Mouse (Mus musculus) kidney, postnatal 4 days (tissue): ENCODE results near the gene Slc45a1.

Experiments
- DNase-seq, 2 experiments: peaks; one replicate each; pipeline ENCODE4 v3.0.0; 2021; ENCODE audit warnings: mixed read lengths in 2 of 2

The Slc45a1 gene

GRCm38 (mm10) chr4:150651390-150652277 lies at the start of gene Slc45a1:
TSS of gene Slc45a1 (minus strand) at chr4:150652174.
- no peak for DNase-seq

- DNase-seq = no peak
Measured at GRCm38 (mm10) chr4:150700849-150701248, 48.9 kb upstream of the Slc45a1 start.

DNA sequence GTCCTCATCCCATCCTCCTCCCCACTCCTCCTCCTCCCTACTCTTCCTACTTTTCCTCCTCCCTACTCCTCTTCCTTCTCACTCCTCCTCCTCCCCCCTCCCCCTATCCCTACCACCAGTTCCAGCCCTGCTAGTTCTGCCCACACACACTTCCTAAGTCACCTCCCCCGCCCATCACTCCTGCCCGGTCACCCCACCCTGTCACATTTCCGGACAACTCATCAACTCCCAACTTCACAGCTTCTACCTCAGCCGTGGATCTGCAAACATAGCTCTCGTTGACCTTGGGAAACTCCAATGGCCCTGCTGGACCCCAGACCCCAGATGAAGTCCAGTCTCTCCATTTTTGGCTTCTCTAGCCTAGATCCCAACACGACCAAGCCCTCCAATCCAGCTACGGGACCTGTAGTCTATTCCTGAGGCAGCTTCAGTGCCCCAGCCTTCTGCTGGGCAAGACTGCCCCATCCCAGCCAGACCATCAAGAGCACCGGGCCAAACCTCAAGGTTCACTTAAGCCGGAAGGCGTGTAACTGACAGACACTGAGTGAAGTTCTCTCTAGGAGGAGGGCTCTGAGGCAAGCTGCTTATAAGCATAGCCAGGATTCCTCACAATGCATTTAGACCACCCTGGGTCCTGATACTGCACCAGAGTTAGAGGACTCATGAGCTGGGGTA lies 42.6 kb upstream of the Slc45a1 start:
- no peak for DNase-seq

GRCm38 (mm10) chr4:150692861-150693403 lies 41.0 kb upstream of the Slc45a1 start:
- DNase-seq = no peak

DNA sequence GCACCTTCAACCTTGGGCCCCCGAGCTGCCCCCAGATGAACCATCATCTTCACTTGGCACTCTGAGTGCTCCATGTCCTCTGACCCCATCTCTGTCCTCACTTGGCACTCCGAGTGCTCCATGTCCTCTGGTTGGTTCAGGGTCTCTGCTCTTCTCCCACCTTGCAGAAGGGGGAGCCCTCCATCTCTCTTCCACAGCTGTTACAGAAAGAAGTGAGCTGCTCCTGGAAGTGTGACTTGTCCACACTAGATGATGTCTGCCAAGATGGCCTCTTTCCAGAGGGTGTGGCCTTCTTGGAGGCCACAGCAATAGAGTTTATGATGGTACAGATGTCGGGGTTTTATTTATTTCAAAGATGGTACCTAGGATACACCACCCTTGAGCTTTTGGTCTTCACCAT lies 38.8 kb upstream of the Slc45a1 start:
- DNase-seq = peak; percentile 52 to 62

- no peak for DNase-seq
Measured at GRCm38 (mm10) chr4:150689553-150689952, 37.6 kb upstream of the Slc45a1 start.

DNA sequence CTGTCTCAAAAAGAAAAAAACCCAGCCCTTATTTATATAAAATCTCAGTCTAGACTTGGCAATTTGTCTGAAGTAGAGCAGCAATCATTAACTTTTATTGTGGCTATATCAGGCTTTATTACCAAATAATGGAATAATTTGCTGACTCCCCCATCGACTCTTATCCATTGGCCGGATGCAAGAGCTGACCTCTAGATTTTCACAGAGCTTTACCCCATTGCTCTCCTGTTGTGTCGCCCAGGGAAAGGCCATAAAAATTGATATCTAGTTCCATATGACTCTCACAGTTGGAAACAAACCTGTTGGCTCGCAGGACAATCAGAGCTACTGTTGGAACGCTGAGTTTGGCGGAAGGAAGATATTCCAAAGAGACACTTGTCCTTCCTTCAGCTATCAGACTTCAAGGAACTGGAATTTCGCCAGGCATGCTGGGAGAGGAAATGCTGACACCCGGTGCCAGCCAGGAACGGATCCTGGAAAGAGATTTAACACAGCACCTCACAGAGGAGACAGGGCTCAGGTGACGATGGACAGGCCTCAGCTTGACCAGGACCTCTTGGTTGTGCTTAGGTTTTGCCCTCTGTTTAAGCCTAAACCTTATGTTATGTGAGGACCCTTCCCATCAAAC lies 35.3 kb upstream of the Slc45a1 start:
- DNase-seq = no peak

- DNase-seq = no peak
Measured at GRCm38 (mm10) chr4:150686538-150686937, 34.6 kb upstream of the Slc45a1 start.

DNA sequence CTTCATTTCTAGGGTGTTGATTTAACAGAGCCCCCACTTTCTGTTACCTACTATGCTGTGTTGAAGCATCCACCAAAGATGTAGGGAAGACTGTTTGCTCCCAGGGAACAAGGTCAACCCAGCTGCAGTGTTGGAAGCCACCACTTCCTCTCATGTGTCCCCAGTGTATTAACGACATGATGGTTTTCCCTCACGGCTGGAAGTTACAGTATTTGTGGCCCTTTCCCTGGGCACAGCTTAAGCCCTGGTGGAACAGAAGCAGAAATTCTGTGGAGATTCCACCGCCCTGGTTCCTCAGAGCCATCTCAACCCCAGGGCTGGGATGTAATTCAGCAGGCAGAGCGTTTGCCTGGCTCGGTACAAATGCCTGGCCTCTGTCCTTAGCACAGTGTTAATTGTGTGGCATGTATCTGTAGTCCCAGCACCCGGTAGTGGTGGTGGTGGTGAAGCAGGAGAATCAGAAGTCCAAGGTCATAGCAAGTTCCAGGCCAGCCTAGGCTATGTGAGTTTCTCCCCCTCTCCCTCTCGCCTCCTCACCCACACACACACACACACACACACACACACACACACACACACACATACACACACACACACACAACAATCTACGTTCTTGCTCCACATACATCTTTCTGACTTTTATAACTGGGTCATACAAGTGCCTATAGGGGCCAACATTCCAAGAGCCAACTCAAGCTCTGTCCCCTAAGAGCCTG lies 34.0 kb upstream of the Slc45a1 start:
- DNase-seq = no peak

DNA sequence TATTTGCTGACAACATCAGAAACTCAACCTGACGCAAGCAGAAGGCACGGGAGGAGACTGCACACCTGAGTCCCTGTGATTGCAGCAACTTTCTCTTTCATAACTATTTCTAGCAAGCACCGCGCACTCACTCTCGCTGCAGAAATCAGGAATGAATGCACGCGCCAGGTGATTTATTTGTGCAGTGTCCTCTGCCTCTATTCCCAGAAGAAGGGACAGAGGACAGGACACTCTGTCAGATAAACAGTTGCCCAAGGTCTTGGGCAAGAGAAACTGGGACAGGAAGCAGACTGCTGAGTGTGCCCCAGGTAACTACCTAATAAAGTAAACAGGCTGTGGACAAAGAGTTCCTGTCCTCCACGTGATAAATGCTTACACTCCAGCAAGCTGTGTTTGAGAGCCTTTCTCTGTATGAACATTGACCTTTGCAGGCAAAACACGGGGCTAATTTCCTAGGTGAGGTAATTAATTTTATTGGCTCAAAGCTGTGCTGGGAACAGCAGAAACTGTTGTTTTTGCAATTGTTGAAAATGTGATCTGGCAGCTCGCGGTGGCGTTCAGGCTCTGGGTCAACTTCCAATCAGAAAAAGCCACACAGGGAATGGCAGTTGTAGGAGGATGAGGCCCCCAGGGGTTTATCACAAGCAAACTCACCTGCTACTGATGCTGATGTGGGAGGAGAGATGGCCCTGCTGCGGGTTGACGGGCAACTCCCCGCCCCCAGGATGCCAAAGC lies 33.2 kb upstream of the Slc45a1 start:
- DNase-seq = no peak

- no peak for DNase-seq
Measured at GRCm38 (mm10) chr4:150680373-150680772, 28.4 kb upstream of the Slc45a1 start.

GRCm38 (mm10) chr4:150678789-150679188 lies 26.8 kb upstream of the Slc45a1 start:
- DNase-seq = no peak

- no peak for DNase-seq
Measured at GRCm38 (mm10) chr4:150677846-150678224, 25.9 kb upstream of the Slc45a1 start.

GRCm38 (mm10) chr4:150677126-150677845 lies 25.3 kb upstream of the Slc45a1 start:
- no peak for DNase-seq

DNA sequence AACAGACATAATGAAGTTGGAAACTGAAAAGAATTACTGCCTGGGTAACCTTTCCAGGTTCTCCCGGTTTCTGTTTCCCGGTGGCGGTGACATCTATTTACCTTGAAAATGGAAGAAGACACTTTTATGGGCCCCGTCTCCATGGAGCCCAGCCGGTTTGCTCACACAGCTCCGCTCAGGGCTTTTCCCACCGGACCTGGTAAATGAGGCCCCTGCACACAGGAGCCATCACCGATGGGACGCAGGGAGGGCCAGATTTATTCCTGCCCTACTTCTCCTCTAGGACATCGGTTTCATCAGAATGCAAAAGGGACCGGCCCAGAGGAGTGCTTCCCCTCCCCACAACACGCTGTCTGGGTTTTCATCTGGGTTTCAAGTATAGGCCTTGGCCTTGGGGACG lies 24.1 kb upstream of the Slc45a1 start:
- DNase-seq = no peak

DNA sequence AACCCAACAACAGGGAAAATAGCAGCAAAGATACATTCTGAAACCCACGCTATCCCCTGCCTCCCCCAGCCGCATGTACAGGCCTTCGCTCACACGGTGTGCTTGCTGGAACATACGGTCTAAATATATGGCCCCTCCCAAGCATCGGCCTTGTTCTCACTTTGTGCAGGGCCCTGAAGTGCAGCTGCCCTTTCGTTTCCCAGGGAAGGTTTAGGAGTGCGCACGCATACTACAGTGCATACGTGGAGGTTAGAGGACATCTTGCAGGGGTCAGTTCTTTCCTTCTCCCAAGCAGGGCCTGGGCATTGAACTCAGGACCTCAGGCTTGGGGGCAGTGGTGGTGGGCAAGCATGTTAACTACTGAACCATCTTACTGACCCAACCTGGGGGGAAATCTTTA lies 23.3 kb upstream of the Slc45a1 start:
- DNase-seq = no peak

GRCm38 (mm10) chr4:150665806-150666205 lies 13.8 kb upstream of the Slc45a1 start:
- no peak for DNase-seq

DNA sequence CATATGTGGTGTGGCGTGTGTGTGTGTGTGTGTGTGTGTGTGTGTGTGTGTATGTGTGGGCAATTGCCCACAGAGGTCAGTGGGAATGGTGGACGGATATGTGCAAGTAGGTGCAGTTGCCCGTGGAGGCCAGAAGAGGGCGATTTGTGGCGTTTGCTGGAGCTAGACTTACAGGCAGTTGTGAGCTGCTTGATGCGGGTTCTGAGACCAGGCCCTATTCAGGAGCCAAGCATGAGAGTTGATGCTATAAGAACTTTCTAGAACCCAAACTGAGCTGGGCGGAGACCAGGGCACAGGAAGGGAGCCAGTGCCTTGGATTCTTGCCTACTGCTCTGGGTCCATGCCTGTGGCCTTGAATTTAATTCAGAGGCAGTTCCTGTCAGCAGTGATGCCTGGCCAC lies 12.8 kb upstream of the Slc45a1 start:
- DNase-seq = peak; percentile 36 to 38

DNA sequence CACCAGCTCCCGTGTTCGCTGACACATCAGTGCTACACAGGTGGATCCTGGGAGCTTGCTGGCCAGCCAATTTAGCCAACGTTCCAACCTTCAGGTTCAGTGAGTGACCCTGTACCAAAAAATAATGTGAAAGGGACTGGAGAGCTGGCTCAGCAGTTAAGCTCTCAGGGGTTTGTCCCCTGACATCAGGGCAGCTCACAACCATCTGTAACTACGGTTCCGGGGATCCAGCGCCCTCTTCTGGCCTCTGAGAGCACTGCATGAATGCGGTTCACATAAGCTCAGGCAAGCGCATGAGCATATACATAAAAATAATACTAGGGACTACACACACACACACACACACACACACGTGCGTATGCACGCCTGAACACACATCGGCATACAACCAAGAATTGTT lies 11.2 kb upstream of the Slc45a1 start:
- peak; percentile 72 for DNase-seq

DNA sequence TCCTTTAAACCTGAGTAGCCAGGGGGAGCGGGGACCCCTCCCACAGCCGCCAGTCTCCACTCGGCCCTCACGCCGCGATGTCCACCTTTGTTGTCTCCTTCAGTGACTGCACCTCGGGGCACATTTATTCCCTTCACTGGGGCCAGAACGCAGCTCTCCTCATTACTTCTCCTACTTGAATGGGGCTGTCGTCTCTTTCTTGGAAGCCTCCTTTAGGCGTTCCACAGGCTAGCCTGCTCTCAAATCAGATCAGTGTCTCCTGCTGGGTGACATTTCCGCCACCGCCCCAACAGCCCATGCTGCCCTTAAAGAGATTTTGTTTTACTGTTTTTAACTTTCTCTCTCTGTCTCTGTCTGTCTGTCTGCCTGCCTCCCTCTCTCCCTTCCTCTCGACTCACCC lies 9.9 kb upstream of the Slc45a1 start:
- no peak for DNase-seq

GRCm38 (mm10) chr4:150659926-150660610 lies 8.1 kb upstream of the Slc45a1 start:
- peak; percentile 57 to 62 for DNase-seq
